Mouse (Mus musculus): Measurements from ENCODE around the gene Disp3.

Disp3 gene

DNA sequence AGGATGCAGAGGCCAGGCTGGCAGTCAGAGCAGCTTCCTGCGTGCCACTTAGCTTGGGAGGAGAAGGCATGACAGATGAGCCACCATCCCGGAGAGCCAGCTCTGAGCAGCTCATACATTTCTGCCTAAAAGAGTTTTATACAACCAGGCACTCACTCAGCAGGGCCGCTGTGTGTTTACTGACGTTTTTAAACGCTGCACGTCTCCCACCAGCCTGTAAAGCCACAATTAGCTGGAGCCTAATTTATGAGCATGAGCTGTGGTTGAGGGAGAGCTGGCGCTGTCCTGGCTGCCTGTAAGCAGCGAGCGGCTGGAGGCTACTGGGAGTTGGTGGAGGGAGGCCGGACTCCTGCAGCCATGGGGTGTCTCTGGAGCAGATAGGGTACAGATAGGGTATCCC, 69.5 kb downstream of the Disp3 start:
- CTCF ChIA-PET: no interaction called here

DNA sequence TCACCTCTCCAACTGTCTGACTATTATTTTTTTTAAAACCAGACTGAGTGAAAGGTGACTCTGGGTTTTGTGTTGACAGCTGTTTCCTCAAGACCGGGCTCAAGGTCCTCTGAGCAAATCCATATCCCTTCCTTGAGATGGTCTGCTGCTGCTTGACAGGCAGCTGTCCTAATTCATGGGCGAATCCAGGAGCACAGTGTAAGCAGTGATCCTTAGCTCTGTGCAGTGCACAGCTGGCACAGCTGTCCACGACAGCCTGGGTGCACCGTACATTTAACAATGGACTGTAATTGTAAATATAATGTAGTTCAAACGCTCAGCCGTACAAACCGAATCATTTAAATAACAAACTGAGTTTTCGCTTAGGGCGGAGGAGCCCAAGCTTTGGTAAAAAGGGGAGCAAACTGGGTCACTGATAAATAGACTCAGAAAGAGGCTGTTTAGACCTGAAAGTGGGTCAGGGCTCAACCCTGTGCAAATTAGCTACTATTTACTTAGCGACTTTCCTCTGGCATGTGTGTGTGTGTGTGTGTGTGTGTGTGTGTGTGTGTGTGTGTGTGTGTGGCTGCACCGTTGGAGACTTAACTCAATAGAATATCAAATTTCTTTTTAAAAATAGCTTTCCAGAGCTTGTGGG, 72.4 kb downstream of the Disp3 start:
- CTCF ChIA-PET: no interaction called here

DNA sequence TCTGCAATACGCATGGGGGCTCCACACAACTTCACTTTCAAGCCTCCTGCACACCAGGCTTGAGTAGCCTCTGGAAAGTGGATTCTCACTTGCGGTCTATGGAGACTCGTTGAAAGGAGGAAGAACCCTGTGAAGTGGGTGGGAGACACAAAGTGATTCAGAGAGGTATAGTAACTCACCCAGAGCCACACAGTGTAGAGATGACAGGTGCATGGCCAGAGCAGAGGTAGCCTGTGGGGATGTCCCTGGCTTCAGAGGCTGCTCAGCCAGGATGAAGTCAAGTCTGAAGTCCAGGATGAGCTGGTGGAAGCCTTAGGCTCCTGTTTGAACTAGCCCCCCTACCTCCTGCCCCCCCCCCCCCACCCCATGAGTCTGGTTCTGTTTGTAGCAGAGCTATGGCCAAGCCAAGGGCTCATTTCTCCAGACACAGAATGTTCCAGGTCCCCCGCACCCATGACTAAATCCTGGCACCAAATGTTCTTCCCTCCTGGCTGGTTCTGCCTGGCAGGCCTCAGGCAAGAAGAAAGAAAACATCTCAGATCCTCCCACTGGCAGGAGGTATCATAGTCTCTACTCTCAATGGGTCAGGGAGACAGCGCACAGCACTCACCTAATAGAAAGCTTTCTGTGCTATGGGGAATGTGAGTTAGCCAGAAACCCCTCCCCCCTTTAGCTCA, 73.2 kb downstream of the Disp3 start:
- CTCF ChIA-PET: no interaction called here

DNA sequence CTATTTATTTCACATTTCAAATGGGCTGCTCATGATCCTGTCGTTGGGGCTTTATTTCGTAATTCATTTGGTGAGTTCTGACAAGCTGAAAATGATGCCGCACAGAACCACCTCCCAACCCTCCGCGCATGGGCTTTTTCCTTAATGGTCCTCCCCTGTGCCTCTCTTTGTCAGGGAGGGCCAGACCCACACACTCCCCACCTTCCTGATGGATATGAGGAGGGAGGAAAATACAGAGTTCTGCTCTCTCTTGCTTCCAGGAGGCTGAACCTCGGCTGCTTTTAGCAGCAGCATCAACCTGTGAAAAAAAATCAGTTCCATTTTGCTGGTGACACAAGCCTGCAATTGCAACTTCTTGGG, 82.9 kb downstream of the Disp3 start:
- CTCF ChIA-PET: no interaction called here

DNA sequence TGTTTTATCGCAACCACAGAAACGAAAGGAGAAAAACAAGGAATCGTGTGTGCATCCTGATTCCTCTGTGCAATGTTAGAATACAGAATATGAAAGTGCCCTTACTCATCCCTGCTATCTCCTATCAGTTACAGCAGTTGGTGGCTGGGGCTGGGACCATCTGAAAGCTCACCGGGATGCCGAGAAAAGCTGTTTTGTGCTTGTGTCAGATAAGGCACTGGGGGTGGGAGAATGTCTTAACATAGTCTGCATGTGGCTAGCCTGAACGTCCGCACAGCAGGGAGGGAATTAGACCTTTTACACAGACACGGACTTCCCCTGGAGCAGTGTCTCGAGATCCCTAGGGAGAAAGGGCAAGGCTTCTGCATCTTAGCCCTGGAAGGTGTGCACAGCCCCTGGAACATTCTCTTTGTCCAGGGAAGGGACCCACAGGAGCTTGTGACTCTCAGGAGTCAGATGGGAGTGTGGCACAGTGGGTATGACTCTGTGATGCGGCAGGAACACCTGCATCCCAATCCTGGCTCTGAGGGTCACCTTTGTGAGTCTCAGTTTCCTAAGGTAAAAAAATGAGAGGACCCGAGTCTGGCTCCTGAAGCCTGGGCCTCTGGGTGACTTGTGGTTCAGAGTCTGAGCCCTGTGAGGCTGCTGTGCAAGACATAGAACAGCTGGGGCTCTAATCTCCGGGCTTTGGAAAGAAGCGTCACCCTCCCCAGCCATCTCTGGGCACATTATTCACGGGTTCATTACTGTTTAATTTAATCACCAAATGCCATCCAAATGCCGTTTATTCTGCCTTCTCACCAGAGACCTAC, 83.5 kb downstream of the Disp3 start:
- CTCF ChIA-PET: no interaction called here

DNA sequence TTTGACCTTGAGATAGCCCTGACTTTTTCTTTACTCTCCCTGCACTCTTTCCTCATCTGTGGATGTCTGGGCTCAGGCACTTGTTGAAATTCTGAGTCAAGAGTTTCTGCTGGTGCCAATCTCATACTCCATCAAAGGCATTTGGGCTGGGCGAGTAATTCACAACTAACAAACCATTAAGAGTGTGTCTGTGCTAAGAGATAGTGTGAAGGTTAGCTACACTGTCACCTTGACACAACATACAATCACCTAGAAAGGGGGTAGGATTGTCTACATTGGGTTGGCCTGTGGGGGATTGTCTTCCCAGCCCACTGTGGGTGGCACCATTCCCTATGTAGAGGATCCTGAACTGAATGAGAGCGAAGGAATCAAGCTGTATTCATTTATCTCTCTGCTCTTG, 84.2 kb downstream of the Disp3 start:
- CTCF ChIA-PET: no interaction called here

DNA sequence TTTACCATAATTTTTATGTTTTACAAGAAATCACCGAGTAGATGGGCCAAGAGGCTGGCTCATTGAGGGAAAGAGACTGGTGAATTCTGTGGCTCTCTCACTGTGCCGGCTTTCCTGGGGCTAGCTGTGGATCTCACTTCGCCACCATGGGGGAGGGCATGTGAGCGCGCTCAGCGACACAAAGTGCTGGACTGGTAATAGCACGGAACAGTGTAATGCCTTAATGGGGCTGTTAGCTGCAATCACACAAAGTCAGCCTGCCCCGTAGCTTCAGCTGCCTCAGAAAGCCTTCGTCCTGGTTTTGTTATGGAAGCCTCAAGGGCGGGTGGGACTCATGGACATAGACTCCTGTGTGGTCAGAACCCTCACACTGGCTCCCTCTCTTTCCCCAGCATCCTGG, 89.0 kb downstream of the Disp3 start:
- CTCF ChIA-PET: no interaction called here

DNA sequence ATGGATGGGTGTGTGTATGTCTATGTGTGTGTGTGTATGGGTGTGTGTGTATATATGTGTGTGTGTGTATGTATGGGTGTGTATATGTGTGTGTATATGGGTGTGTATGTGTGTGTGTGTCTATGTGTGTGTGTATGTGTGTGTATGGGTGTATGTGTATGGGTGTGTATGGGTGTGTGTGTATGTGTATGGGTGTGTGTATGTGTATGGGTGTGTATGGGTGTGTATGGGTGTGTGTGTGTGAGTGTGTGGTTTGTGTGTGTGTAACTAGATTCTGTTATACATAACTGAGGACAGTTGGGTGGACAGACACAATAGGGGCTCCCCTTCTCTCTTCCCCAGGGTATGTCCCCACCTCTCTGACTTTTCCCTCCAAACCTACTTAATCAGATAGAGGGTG, 93.4 kb downstream of the Disp3 start:
- CTCF ChIA-PET: no interaction called here

DNA sequence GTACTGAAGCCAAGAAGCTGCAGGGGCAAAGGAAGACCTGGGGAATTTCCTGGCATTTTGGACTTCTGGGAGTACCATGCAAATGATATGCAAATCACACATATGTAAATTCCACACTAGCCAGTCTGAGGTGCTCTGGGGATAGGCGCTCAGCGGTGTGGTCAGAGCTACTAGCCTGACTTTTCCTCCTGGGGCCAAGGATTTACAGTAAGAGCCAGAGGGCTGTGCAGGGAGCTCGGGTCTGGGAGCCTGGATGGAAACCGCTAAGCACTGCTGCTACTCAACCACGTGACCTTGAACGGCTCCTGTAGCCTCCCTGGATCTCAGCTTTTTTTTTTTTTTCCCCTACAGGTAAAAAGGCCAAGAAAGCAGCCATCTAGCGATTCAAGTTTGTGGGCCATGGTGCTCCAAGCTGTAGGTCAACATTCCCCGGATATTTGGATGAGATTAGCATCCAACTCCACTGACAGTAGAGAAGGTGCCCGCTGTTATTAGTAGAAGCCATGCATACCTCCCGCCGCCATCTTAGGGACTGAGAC, 95.0 kb downstream of the Disp3 start:
- CTCF ChIA-PET: no interaction called here

All from spleen, embryonic (tissue).